Mouse (Mus musculus) lung, adult 2 months (tissue): ENCODE measurements around the gene Ccdc82.

ENCODE experiments used
- CTCF ChIP-seq: fragments of 200-500 bp; IDR thresholded peaks from 2 replicates; pipeline ENCODE4 v1.5.1; 2011; ENCODE audit warnings: mild to moderate bottlenecking, low read length, control low read depth; ENCODE audit not compliant: insufficient read depth
- POLR2A ChIP-seq: fragments of 200-500 bp; IDR thresholded peaks from 2 replicates; pipeline ENCODE4 v1.6.1; 2011; ENCODE audit warnings: low read depth, mild to moderate bottlenecking, control low read depth, low read length, borderline replicate concordance; ENCODE audit errors: extremely low read depth

DNA sequence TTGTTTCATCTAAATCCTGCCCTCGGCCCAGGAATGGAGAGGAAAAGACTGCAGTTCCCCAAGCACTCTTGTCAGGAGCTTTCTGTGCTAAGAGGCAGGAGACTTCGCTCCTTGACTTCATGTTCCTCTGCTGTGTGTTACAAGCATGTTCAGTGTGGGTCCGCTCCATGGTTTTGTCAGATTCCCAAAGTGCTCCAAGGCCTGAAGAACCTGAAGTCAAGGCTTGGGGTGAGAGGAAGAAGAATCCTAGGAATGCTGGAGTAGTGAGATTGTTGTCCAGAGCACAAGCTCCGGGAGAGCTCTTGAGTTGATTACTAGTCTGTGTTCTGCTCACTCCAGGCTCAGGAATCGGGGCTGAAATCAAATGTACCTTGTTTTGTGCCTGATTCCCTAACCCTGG is 68.6 kb downstream of the Ccdc82 start:
- TF ChIP-seq POLR2A (no peak), CTCF (no peak)
